Mouse (Mus musculus): ENCODE measurements around the gene Acvr2a.

Gene Acvr2a

DNA sequence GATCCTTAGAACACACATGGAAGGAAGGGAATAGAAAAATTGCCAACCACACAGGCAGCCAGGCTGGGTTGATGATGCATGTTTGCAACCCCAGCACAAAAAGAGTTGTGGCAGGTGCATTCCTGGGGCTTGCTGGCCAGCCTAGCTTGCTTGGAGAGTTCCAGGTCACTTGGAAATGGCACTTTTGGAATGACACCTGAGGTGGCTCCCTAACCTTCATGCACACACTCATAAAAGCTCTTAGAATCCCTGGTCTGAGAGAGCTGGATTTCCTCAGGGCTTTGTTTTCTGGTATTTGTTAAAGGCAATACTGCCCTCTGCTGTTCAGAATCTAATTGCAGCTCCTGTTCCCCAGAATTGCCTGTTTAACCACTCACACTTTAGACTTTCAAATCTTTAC, 72.0 kb downstream of the Acvr2a start:
- DNase-seq = peak; percentile 53 to 72

DNA sequence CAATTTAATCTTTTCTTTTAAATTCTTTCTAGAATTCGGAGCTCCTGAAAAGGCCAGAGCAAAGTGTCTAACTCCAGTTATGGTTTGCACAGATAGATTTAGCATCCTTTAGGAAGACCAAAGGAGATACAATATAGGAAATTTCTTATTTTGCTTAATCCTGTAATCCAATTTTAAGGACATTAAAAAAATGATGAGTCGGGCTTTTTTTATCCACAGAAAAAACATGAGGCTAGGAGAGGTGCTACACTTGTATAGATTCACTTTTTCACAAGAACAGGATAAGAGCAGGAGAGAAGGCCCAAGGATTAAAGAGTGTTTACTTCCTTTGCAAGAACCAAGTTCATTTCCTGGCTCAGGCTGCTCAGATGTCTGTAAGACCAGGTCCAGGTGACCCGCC, 81.3 kb downstream of the Acvr2a start:
- DNase-seq = no peak

DNA sequence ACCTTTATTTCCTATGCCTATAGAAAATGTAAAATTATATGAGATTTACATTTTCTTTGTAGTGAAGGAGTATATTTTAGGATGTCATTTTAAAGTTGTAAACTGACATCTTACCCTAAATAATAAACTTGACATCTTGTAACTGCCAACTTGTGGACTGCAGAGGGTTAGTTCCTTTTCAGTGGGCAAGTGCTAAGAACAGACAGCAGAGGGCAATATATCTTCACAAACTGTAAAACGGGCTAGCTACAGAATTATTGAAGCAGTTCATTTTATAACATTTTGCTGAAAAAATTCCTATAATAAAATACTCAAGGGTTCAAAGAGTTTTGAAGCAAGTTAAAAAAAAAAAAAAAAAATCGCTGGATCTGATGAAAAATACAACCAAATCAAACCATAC, 95.0 kb downstream of the Acvr2a start:
- DNase-seq = peak in 1 of 2 experiments; percentile 15

DNA sequence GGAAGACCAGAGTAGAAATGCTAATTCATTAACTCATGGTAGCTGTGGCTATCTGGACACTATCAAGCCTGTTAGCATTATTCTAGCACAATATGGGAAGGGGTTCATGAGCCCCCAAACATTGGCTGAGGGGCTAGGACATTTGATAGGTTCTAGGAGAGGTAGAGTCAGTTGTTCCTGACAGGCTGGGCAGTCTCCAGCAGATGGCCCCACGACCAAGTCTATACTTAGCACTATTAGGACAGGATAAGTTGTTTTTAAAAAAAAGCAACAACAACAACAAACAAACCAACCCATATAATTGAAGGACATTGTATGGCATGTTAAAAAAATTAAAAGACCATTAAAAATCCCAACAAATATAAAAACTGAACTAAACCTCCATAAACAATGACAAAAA, 100.3 kb downstream of the Acvr2a start:
- DNase-seq = peak in 1 of 2 experiments; percentile 18

DNA sequence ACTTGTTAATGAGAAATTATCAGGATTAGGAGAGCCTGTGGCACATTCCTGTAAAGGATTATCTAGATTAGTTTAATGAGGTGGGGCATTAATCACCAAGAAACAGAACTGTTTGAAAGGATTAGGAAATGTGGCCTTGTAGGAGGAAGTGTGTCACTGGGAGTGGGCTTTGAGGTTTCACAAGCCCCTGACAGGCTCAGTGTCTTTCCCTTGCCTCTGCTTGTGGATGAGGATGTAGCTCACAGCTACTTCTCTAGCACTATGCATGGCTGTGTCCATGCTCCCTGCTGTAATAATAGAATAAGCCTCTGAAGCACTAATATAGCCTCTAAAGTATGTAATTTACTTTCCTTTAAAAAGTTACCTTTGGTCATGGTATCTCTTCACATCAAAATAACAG, 101.9 kb downstream of the Acvr2a start:
- no peak for DNase-seq

DNA sequence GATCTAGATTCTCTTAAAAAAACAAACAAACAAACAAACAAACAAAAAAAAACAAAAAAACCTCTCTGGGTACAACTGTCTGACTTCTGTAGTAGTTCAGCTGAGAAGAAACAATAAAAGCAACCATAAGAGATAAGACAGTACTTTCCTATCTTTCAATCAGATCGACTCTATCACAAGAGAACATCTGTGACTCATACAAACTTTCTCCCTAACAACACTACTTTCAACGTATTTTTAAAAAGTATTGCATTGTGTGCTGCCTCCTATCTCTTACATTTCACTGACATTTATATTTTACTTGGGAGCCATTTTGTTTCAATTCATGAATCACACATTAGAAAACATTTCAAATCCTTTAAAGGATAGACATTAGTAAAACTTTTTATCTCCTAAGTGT, 121.1 kb downstream of the Acvr2a start:
- DNase-seq = no peak

DNA sequence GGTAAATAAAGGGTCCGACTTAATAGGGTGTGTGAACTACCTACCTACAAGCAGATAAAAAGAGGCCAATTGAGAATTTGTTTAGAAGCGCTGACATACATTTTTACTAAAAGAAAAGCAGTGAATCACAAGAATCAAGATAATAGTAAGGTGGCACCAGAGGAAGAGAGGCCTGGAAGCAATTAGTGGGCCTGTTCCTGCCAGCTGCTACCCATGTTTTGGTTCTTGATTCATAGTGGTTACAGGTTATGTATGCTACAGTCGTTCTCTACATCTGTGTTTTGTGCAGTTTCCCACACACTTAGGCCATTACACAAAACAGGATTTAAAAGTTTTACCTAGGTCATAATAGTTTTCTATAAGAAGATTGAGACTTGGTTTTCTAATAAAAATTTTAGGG, 133.9 kb downstream of the Acvr2a start:
- no peak for DNase-seq

DNA sequence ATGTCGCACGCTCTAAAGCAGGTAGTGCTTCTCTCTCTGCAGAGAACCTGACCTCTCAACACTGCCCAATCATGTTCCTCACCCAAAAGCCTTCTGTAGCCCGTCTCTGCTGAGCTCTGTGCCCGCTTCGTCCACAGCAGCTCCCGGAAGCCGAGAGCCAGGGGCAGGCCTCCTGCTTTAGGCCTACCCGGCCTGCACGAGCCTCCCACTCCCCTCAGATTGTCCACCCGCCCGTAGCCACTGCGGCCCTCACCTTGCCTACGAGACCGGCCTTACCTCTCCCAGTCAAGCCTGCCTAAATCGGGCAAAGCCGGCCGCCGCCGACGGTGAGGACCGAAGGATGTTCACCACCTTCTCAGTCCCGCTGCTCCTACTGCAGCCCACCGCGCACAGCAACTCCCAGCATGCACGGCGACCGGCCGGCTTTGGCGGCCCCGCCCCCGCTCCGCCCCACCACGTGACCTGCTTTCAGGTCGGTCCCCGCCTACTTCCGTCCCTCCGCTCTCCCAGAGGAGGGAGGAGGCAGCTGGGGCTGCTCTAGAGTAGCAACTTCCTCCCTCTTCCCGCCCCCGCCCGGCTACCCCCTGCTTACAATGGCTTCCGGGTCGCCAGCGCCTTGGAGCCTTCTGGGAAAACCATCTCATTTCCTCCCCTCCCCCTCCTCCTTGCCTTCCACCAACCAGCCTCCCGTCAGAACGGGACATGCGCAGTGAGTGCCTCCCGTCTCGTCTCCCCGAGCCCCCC, 135.1 kb downstream of the Acvr2a start, which contains the start of gene Mbd5:
TSS of gene Mbd5 (plus strand) at position 668 of the 744 bp plus-strand sequence.
- peak; percentile 98 to 100 for DNase-seq

DNA sequence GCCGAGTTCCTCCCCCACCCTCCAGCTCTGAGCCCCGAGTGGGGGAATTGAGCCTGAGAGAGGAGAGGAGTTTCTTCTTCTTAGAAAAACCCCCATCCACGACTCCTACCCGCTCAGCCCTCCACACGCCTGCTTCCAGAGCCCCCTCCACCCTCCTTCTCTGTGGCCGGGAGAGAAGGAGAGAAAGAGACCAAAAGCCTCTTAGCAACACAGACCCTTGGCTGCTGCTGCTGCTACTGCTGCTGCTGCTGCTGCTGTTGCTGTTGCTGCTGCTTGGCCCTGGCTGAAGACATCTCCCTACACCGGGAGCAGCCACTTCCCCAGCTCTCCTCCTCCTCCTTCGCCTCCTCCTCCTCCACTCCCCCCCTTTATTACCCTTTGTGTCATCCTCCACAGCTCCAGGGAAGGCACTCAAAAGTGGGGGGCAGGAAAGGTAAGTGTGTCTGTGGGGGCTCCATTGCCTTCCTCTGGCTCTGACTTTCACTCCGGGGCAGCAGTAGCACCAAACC, 135.9 kb downstream of the Acvr2a start:
- peak; percentile 50 to 57 for DNase-seq

DNA sequence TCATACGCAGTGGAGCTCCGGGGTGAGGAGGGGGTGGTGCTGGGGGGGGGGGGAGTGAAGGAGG, 136.2 kb downstream of the Acvr2a start, which contains the start of gene Orc4:
TSS of gene Orc4 (minus strand) at position 26 of the 64 bp plus-strand sequence.
- DNase-seq = no peak

DNA sequence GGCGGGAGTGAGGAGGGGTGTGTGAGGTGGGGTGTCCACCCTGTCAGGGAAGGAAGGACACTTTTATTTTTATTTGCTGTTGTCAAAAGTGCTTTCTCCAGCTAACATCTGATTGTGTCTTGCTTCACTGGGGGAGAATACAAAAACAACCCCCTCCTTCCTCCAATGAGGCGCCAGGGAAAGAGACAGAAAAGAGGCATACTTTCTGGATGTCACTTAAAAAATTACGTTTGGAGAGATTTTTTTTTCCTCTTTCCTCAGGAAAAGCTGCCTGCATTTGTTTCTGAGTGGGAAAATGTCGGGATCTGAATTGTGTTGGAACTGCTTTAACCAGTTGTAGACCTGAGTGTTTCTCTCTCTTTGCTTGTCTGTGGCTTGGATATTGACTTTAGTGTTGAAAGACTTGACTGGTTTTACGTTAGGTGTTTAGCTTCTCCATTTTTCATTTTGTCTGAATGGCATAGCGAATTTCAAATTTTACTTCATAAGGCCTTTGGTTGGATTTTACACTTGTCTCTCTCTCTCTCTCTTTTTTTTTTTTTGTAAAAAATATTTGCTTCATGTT, 136.5 kb downstream of the Acvr2a start:
- no peak for DNase-seq

Measured in cerebellum, postnatal 25 days (tissue).